In genomic region chr1:60779176-60779575, GRCm38 (mm10) we compare ENCODE assay signal across 23 mouse cellular contexts.
A peak's percentile ranks its signal among the peaks of the same experiment; 100 is the strongest.
DNase-seq lines count a peak whose midpoint lies in the region; ATAC-seq and TF ChIP-seq lines count a peak whose summit lies in the region.
"Had no signal": no experiment of that assay in that cellular context is flagged by ENCODE, and none has a peak within 500 bp of the region (broad histone marks: within the 10 kb centered on the region; RNA-seq: fewer than 3 reads in every experiment).

No protein-coding gene starts in this region.

- H3K4me1 ChIP-seq in heart, embryonic 13.5 days = peaks cover 13% of the 10 kb centered on the region
- 0 out of 2 replicates have a peak, but pooled peaks cover 3% of the 10 kb centered on the region for H3K4me1 ChIP-seq in heart, embryonic 11.5 days (ENCODE audit: control insufficient read depth, insufficient read depth, low read length)
- no peaks in the 10 kb centered on the region; the same call in 1 of the 2 replicates for H3K4me1 ChIP-seq in kidney, embryonic 16.5 days (ENCODE audit: insufficient read depth, low read length)
- peaks cover 3% of the 10 kb centered on the region; the same call in 1 of the 2 replicates for H3K4me1 ChIP-seq in stomach, postnatal 0 days (replicated peaks; ENCODE audit: control insufficient read depth, insufficient read depth)
- H3K4me1 ChIP-seq: embryonic facial prominence, embryonic 13.5 days; forebrain, embryonic 12.5 days had no signal

- H3K9ac ChIP-seq in heart, embryonic 13.5 days = no peak overlapping the region
- no peak overlapping the region for H3K9ac ChIP-seq in heart, embryonic 11.5 days (ENCODE audit: low read depth, low read length)
- H3K9ac ChIP-seq in kidney, embryonic 16.5 days (replicated peaks; ENCODE audit: low read length) = no peak overlapping the region
- no peak overlapping the region for H3K9ac ChIP-seq in stomach, postnatal 0 days (ENCODE audit: low read length)
- H3K9ac ChIP-seq: embryonic facial prominence, embryonic 13.5 days; forebrain, embryonic 12.5 days; heart, embryonic 15.5 days; neural tube, embryonic 12.5 days; stomach, embryonic 15.5 days had no signal

- H3K4me2 ChIP-seq in heart, embryonic 13.5 days = no peak overlapping the region
- no peak overlapping the region for H3K4me2 ChIP-seq in heart, embryonic 11.5 days
- no peak overlapping the region for H3K4me2 ChIP-seq in kidney, embryonic 16.5 days (replicated peaks; ENCODE audit: low read depth, low read length)
- H3K4me2 ChIP-seq in stomach, postnatal 0 days (replicated peaks; ENCODE audit: low read depth) = no peak overlapping the region
- H3K4me2 ChIP-seq: embryonic facial prominence, embryonic 13.5 days; forebrain, embryonic 12.5 days; neural tube, embryonic 12.5 days had no signal

- H3K36me3 ChIP-seq in heart, embryonic 13.5 days = no peaks in the 10 kb centered on the region
- H3K36me3 ChIP-seq in heart, embryonic 11.5 days (ENCODE audit: control insufficient read depth, insufficient read depth, low read length) = no peaks in the 10 kb centered on the region
- H3K36me3 ChIP-seq in kidney, embryonic 16.5 days (ENCODE audit: insufficient read depth, low read length) = no peaks in the 10 kb centered on the region
- H3K36me3 ChIP-seq in stomach, postnatal 0 days (ENCODE audit: control insufficient read depth, insufficient read depth, low read length) = no peaks in the 10 kb centered on the region
- H3K36me3 ChIP-seq: embryonic facial prominence, embryonic 13.5 days; forebrain, embryonic 12.5 days; heart, embryonic 15.5 days; neural tube, embryonic 12.5 days; stomach, embryonic 15.5 days had no signal

- ATAC-seq in heart, embryonic 13.5 days (ENCODE audit: extremely low read depth, insufficient number of reproducible peaks, low FRiP score, low TSS enrichment) = no peak
- ATAC-seq in heart, embryonic 11.5 days (replicated peaks; ENCODE audit: insufficient number of reproducible peaks, low FRiP score, low TSS enrichment) = no peak
- ATAC-seq in kidney, embryonic 16.5 days (ENCODE audit: low FRiP score, low TSS enrichment) = no peak
- 0 out of 2 replicates have a peak, but pooled peaks have one; percentile 47 for ATAC-seq in stomach, postnatal 0 days (ENCODE audit: low FRiP score, low TSS enrichment)
- ATAC-seq: hindbrain, postnatal 0 days had no signal

- no peak overlapping the region for H3K4me3 ChIP-seq in heart, embryonic 13.5 days
- H3K4me3 ChIP-seq in heart, embryonic 11.5 days (ENCODE audit: low read depth, low read length) = no peak overlapping the region
- H3K4me3 ChIP-seq in kidney, embryonic 16.5 days (ENCODE audit: low read length) = no peak overlapping the region
- no peak overlapping the region for H3K4me3 ChIP-seq in stomach, postnatal 0 days (ENCODE audit: low read depth, low read length)
- H3K4me3 ChIP-seq: embryonic facial prominence, embryonic 13.5 days; erythroblast, embryonic 14.5 days; forebrain, embryonic 12.5 days; heart, embryonic 15.5 days; neural tube, embryonic 12.5 days; stomach, embryonic 15.5 days had no signal

- no peak for TF ChIP-seq CTCF in stomach, postnatal 0 days (IDR thresholded peaks at IDR 0.05; ENCODE audit: low read depth)

- no peak for DNase-seq in kidney, postnatal 36 days
- peak; percentile 54 for DNase-seq in thymus, postnatal 25 days
- no peak for DNase-seq in thymus, postnatal 10 days (ENCODE audit: low spot score in 2 of 2)
- DNase-seq in stomach, postnatal 0 days (ENCODE audit: low spot score) = no peak
- DNase-seq in testis, postnatal 10 days (ENCODE audit: low spot score) = no peak
- DNase-seq: B cell, adult 2 months; cerebellum, adult 2 months; cerebellum, postnatal 25 days; embryo, embryonic 11 days; kidney, adult 18-20 months; midbrain, embryonic 14.5 days; right cerebral cortex, postnatal 14 days; spleen, adult 18-20 months had no signal

- peak overlapping the region; percentile 41 for H3K27ac ChIP-seq in heart, embryonic 13.5 days (replicated peaks)
- no peak overlapping the region for H3K27ac ChIP-seq in heart, embryonic 11.5 days (ENCODE audit: low read depth, low read length)
- H3K27ac ChIP-seq in kidney, embryonic 16.5 days (ENCODE audit: low read length) = peak overlapping the region; percentile 11; the same call in 1 of the 2 replicates
- H3K27ac ChIP-seq in stomach, postnatal 0 days (replicated peaks) = peak overlapping the region; percentile 1
- H3K27ac ChIP-seq: embryonic facial prominence, embryonic 13.5 days; forebrain, embryonic 12.5 days; hindbrain, postnatal 0 days; neural tube, embryonic 12.5 days had no signal

- H3K27me3 ChIP-seq in heart, embryonic 13.5 days (replicated peaks) = no peaks in the 10 kb centered on the region
- H3K27me3 ChIP-seq in heart, embryonic 11.5 days (ENCODE audit: control insufficient read depth, insufficient read depth, low read length) = no peaks in the 10 kb centered on the region
- no peaks in the 10 kb centered on the region for H3K27me3 ChIP-seq in kidney, embryonic 16.5 days (ENCODE audit: insufficient read depth, low read length)
- H3K27me3 ChIP-seq in stomach, postnatal 0 days (ENCODE audit: control insufficient read depth, insufficient read depth, low read length) = no peaks in the 10 kb centered on the region
- H3K27me3 ChIP-seq: embryonic facial prominence, embryonic 13.5 days; forebrain, embryonic 12.5 days; heart, embryonic 15.5 days; neural tube, embryonic 12.5 days; stomach, embryonic 15.5 days had no signal

- no peak for TF ChIP-seq EP300 in stomach, postnatal 0 days (optimal IDR thresholded peaks at IDR 0.05)

- no peaks in the 10 kb centered on the region for H3K9me3 ChIP-seq in heart, embryonic 13.5 days
- no peaks in the 10 kb centered on the region for H3K9me3 ChIP-seq in heart, embryonic 11.5 days (replicated peaks; ENCODE audit: control insufficient read depth, low read length)
- H3K9me3 ChIP-seq in kidney, embryonic 16.5 days (ENCODE audit: low read length) = no peaks in the 10 kb centered on the region
- no peaks in the 10 kb centered on the region for H3K9me3 ChIP-seq in stomach, postnatal 0 days (ENCODE audit: control insufficient read depth, low read length)
- H3K9me3 ChIP-seq: embryonic facial prominence, embryonic 13.5 days; forebrain, embryonic 12.5 days; heart, embryonic 15.5 days; neural tube, embryonic 12.5 days; stomach, embryonic 15.5 days had no signal

- 68% methylated on average over 2 of the region's 2 CpGs for whole genome bisulfite sequencing in heart, embryonic 13.5 days
- 73% methylated on average over 2 of the region's 2 CpGs for WGBS in heart, embryonic 11.5 days (ENCODE audit: insufficient replicate concordance)
- 76% methylated on average over 2 of the region's 2 CpGs for WGBS in kidney, embryonic 16.5 days
- WGBS in stomach, postnatal 0 days = 81% methylated on average over 2 of the region's 2 CpGs
